Mouse (Mus musculus) E14TG2a.4 (cell line): ENCODE results near the gene Fnbp1l.

Experiments
- CTCF ChIP-seq: conservative IDR thresholded peaks from 2 replicates; pipeline ENCODE4 v1.5.1; 2014; ENCODE audit warnings: low read length
- NANOG ChIP-seq: IDR thresholded peaks from 2 replicates; pipeline ENCODE4 v1.6.1; 2014; ENCODE audit warnings: borderline replicate concordance, low read length, mixed read lengths
- POU5F1 ChIP-seq: IDR thresholded peaks from 2 replicates; pipeline ENCODE4 v1.6.1; 2014; ENCODE audit warnings: low read length, borderline replicate concordance

DNA sequence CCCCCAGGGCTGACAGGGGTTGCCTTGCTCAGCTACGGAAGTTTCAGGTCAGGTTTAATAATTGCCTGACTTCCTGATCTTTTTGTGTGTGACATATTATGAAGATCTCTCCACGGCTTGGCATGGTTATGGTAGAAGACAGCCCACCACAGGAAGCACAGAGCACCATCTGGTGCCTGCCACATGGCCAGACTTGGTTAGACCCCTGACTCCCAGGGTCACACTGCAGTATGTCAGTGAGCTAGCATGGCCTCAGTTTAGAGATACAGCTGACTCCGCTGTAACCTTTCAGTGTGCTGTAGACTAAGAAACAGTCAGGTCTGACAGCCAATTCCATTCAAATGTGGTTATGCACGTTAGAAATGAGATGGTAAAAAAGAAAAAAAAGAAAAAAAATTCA lies 101.8 kb downstream of the Fnbp1l start:
- TF ChIP-seq CTCF (no peak), NANOG (no peak), POU5F1 (no peak)
